9 mouse cellular contexts compared by ENCODE assay signal in genomic region chr4:52429310-52430198, GRCm38 (mm10). TPM values are rescaled to one million over a fixed set of nuclear protein-coding genes. Genes with fewer than 3 reads are reported as not detected.
DNase-seq lines count a peak whose midpoint lies in the region; ATAC-seq and TF ChIP-seq lines count a peak whose summit lies in the region.
"Had no signal": no experiment of that assay in that cellular context is flagged by ENCODE, and none has a peak within 500 bp of the region (broad histone marks: within the 10 kb centered on the region; RNA-seq: fewer than 3 reads in every experiment).

No protein-coding gene starts in this region.

- DNase-seq in forebrain, embryonic 10.5 days (ENCODE audit: extremely low spot score, low spot score): peak; percentile 16
- peak; percentile 79 for DNase-seq in MEL-GATA-1-ER (ENCODE audit: extremely low read depth, low read depth)
- DNase-seq in cerebellum, adult 18-20 months: no peak
- DNase-seq in gastrocnemius, adult 2 months: no peak

- H3K4me2 ChIP-seq in forebrain, embryonic 12.5 days: no peak overlapping the region
- H3K4me2 ChIP-seq in liver, embryonic 12.5 days: peak overlapping the region; percentile 55
- H3K4me2 ChIP-seq: embryonic facial prominence, embryonic 15.5 days had no signal

- 46% methylated on average over 7 of the region's 7 CpGs for WGBS in forebrain, embryonic 10.5 days
- 55% methylated on average over 7 of the region's 7 CpGs for WGBS in forebrain, embryonic 12.5 days
- WGBS in liver, embryonic 12.5 days (ENCODE audit: insufficient replicate concordance): 15% methylated on average over 7 of the region's 7 CpGs

- TF ChIP-seq CTCF in gastrocnemius, adult 2 months (IDR thresholded peaks at IDR 0.05): no peak

- intact Hi-C loops in gastrocnemius, adult 2 months (cut with DNase I): no loop called here

- H3K27me3 ChIP-seq in forebrain, embryonic 10.5 days (ENCODE audit: poor library complexity, severe bottlenecking): no peaks in the 10 kb centered on the region
- no peaks in the 10 kb centered on the region for H3K27me3 ChIP-seq in forebrain, embryonic 12.5 days
- no peaks in the 10 kb centered on the region for H3K27me3 ChIP-seq in liver, embryonic 12.5 days (replicated peaks)
- H3K27me3 ChIP-seq: embryonic facial prominence, embryonic 15.5 days had no signal

- H3K27ac ChIP-seq in forebrain, embryonic 10.5 days: no peak overlapping the region
- H3K27ac ChIP-seq in forebrain, embryonic 12.5 days: no peak overlapping the region
- H3K27ac ChIP-seq in liver, embryonic 12.5 days: peak overlapping the region; percentile 85
- H3K27ac ChIP-seq in gastrocnemius, adult 2 months: no peak overlapping the region
- H3K27ac ChIP-seq: embryonic facial prominence, embryonic 15.5 days had no signal

- H3K36me3 ChIP-seq in forebrain, embryonic 10.5 days (replicated peaks): no peaks in the 10 kb centered on the region
- no peaks in the 10 kb centered on the region for H3K36me3 ChIP-seq in forebrain, embryonic 12.5 days (replicated peaks)
- no peaks in the 10 kb centered on the region for H3K36me3 ChIP-seq in liver, embryonic 12.5 days
- H3K36me3 ChIP-seq: embryonic facial prominence, embryonic 15.5 days had no signal

- no peak overlapping the region for H3K9ac ChIP-seq in forebrain, embryonic 12.5 days
- peak overlapping the region; percentile 31; the same call in 1 of the 2 replicates for H3K9ac ChIP-seq in liver, embryonic 12.5 days
- H3K9ac ChIP-seq: embryonic facial prominence, embryonic 15.5 days had no signal

- H3K4me3 ChIP-seq in forebrain, embryonic 10.5 days: no peak overlapping the region
- no peak overlapping the region for H3K4me3 ChIP-seq in forebrain, embryonic 12.5 days (replicated peaks)
- H3K4me3 ChIP-seq in liver, embryonic 12.5 days: peak overlapping the region; percentile 20
- H3K4me3 ChIP-seq in gastrocnemius, adult 2 months: no peak overlapping the region
- H3K4me3 ChIP-seq: embryonic facial prominence, embryonic 15.5 days had no signal

- no peaks in the 10 kb centered on the region for H3K9me3 ChIP-seq in forebrain, embryonic 10.5 days
- no peaks in the 10 kb centered on the region for H3K9me3 ChIP-seq in forebrain, embryonic 12.5 days
- no peaks in the 10 kb centered on the region for H3K9me3 ChIP-seq in liver, embryonic 12.5 days (replicated peaks)
- H3K9me3 ChIP-seq: embryonic facial prominence, embryonic 15.5 days had no signal

- ATAC-seq in forebrain, embryonic 12.5 days (ENCODE audit: low FRiP score): no peak
- peak; percentile 92 to 94 for ATAC-seq in hematopoietic stem cell, adult 5-6 weeks (replicated peaks in 1 of 2; ENCODE audit: insufficient read depth in 1 of 2, low FRiP score in 2 of 2, low TSS enrichment in 1 of 2, low read depth in 1 of 2, poor library complexity in 2 of 2, severe bottlenecking in 2 of 2)
- ATAC-seq in liver, embryonic 12.5 days: peak; percentile 99
- ATAC-seq in activated CD4-positive, CD25-positive, alpha-beta regulatory T cell, adult 4 months: no peak

- peaks cover 13% of the 10 kb centered on the region; the same call in 1 of the 2 replicates for H3K4me1 ChIP-seq in forebrain, embryonic 10.5 days
- no peaks in the 10 kb centered on the region for H3K4me1 ChIP-seq in forebrain, embryonic 12.5 days
- H3K4me1 ChIP-seq in liver, embryonic 12.5 days: peaks cover 42% of the 10 kb centered on the region
- H3K4me1 ChIP-seq: embryonic facial prominence, embryonic 15.5 days had no signal

RNA-seq across cellular contexts. Expression of gene Smc2, which starts 9.5 kb away (rescaled TPM):
- 219 and 234 TPM in 2 replicates for polyA plus RNA-seq in forebrain, embryonic 10.5 days (2016; fragmentation: Nextera tagmentation; extraction: Ambion mirVana)
- polyA plus RNA-seq in forebrain, embryonic 12.5 days (2016; fragmentation: Nextera tagmentation; extraction: Ambion mirVana): 232 and 258 TPM in 2 replicates
- total RNA-seq in hematopoietic stem cell, adult 5-6 weeks (2017): 132 and 156 TPM in 2 replicates
- 204 and 226 TPM in 2 replicates for polyA plus RNA-seq in liver, embryonic 12.5 days (2016; fragmentation: Nextera tagmentation; extraction: Ambion mirVana)
- polyA plus RNA-seq in activated CD4-positive, CD25-positive, alpha-beta regulatory T cell, adult 4 months (2017; shearing (Covaris generic)): 10 to 100 TPM; 83.7 to 95.4 TPM
- 1 to 10 TPM in 1 of 2 experiments, under 1 TPM in 1; 0.56 to 1.9 TPM for total RNA-seq in gastrocnemius, adult 2 months (2021)

Comparison
In these comparisons a context has a peak if more than half of its experiments do, and no peak if none do; other contexts are left out.
1. DNase-seq: peak in forebrain, embryonic 10.5 days (single experiment) and MEL-GATA-1-ER (single experiment); none in cerebellum, adult 18-20 months (0 of 2) and gastrocnemius, adult 2 months (single experiment).
2. ATAC-seq: peak in hematopoietic stem cell, adult 5-6 weeks (2 of 2) and liver, embryonic 12.5 days (single experiment); none in forebrain, embryonic 12.5 days (single experiment) and activated CD4-positive, CD25-positive, alpha-beta regulatory T cell, adult 4 months (single experiment).